Mouse (Mus musculus) hindbrain, embryonic 16.5 days (tissue): ENCODE results near the gene Rnf113a2. TPM values are rescaled to one million over a fixed set of nuclear protein-coding genes. Genes with fewer than 3 reads are reported as not detected.

ENCODE experiments used
- ATAC-seq: fragments of 200-750 bp; cut with Nextera tagmentation; 2 replicates; pipeline ENCODE4 v1.8.0; 2017; ENCODE audit warnings: moderate TSS enrichment, moderate library complexity
- H3K27ac ChIP-seq: fragments of 300-500 bp; sonication (generic); 2 replicates; pipeline ENCODE4 v1.5.1; 2014; ENCODE audit warnings: low read depth, mild to moderate bottlenecking, control low read depth, low read length, moderate library complexity
- H3K27me3 ChIP-seq: fragments of 300-500 bp; sonication (generic); replicated peaks from 2 replicates; pipeline ENCODE4 v1.6.1; 2014; ENCODE audit warnings: low read length; ENCODE audit not compliant: control insufficient read depth, insufficient read depth
- H3K36me3 ChIP-seq: fragments of 300-500 bp; sonication (generic); 2 replicates; pipeline ENCODE4 v1.6.1; 2014; ENCODE audit warnings: mild to moderate bottlenecking, low read length, moderate library complexity, mixed read lengths; ENCODE audit not compliant: control insufficient read depth, insufficient read depth
- H3K4me1 ChIP-seq: fragments of 300-500 bp; sonication (generic); 2 replicates; pipeline ENCODE4 v1.6.1; 2014; ENCODE audit warnings: low read depth, low read length; ENCODE audit not compliant: control insufficient read depth, insufficient read depth
- H3K4me2 ChIP-seq: fragments of 300-500 bp; sonication (generic); 2 replicates; pipeline ENCODE4 v1.6.1; 2014; ENCODE audit warnings: mild to moderate bottlenecking, low read length, control low read depth, moderate library complexity
- H3K4me3 ChIP-seq: fragments of 300-500 bp; sonication (generic); 2 replicates; pipeline ENCODE4 v1.5.1; 2014; ENCODE audit warnings: mild to moderate bottlenecking, low read length, control low read depth, moderate library complexity
- H3K9ac ChIP-seq: fragments of 300-500 bp; sonication (generic); 2 replicates; pipeline ENCODE4 v1.6.1; 2014; ENCODE audit warnings: low read depth, mild to moderate bottlenecking, control low read depth, low read length, moderate library complexity
- H3K9me3 ChIP-seq: fragments of 300-500 bp; sonication (generic); 2 replicates; pipeline ENCODE4 v1.6.1; 2014; ENCODE audit warnings: mild to moderate bottlenecking, low read length, moderate library complexity; ENCODE audit not compliant: control insufficient read depth
- WGBS: fragments of 180-500 bp; shearing (Covaris S2); extraction: QIAGEN DNeasy Blood & Tissue Kit; methylation state at CpG from one replicate; pipeline ENCODE4 v1.1.7; 2014; 5-methylcytosine and 5-hydroxymethylcytosine counted together
- polyA plus RNA-seq: library from polyadenylated mRNA; unstranded; fragments of >200 nt; fragmentation: Nextera tagmentation; extraction: Ambion mirVana; gene quantifications from 2 replicates; pipeline ENCODE4 v1.2.1, GENCODE M21; 2015

Rnf113a2 gene
- 21.3 and 23.5 TPM in 2 replicates for polyA plus RNA-seq

DNA sequence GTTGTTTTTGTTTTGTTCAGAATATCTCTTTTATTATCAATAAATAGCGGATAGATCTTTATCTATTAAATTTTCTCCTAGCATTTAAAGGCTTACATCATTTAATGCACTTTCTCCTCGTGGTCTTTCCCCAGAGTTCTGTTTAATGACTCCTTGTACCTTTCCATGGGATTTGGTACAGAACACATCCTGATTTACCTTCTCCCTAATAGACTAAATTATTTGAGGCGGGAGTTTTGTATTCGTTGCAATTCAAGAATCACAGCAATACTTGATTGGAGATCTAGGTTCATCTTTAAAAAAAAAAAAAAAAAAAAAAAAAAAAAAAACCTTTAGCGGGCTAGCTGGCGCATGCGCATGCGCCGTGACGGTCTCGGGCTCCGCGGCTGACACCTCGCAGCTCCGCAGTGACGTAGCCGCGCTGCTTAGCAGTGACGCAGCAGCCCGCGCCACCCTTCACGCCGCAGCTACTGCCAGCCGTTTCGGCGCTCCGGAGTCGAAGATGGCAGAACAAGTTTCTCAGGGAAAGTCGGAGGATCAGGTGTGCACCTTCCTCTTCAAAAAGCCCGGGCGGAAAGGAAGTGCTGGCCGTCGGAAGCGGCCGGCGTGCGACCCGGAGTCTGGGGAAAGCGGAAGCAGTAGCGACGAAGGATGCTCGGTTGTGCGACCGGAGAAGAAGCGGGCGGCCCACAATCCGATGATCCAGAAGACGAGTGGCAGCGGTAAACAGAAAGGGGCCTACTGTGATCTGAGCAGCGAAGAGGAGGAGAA, at the start of gene Rnf113a2:
Gene Rnf113a2 (plus strand): TSS at position 363 of the 771 bp plus-strand sequence.
- peak within 1 kb of the TSS; percentile 66 for H3K4me3 ChIP-seq
- no peaks in the 10 kb centered on the region for H3K27me3 ChIP-seq
- H3K27ac ChIP-seq: peak within 1 kb of the TSS; percentile 81
- H3K4me2 ChIP-seq: peak within 1 kb of the TSS; percentile 83
- H3K4me1 ChIP-seq: peaks cover 5% of the 10 kb centered on the region
- H3K36me3 ChIP-seq: no peaks in the 10 kb centered on the region; the same call in 1 of the 2 replicates
- no peaks in the 10 kb centered on the region for H3K9me3 ChIP-seq
- 3% methylated on average over 50 of the region's 50 CpGs for WGBS
- peak within 1 kb of the TSS; percentile 77 for H3K9ac ChIP-seq
- ATAC-seq: peak; percentile 95

- Histone ChIP-seq H3K36me3 (peaks cover 52% of the 10 kb centered on the region), H3K27ac (no peak overlapping the region), H3K4me3 (no peak overlapping the region), H3K9ac (no peak overlapping the region), H3K4me2 (no peak overlapping the region), H3K4me1 (no peaks in the 10 kb centered on the region), H3K9me3 (no peaks in the 10 kb centered on the region), H3K27me3 (no peaks in the 10 kb centered on the region)
- no peak for ATAC-seq
- 94% methylated on average over 5 of the region's 5 CpGs for WGBS
Observed at GRCm38 (mm10) chr12:84371647-84372046, 45.3 kb upstream of the Rnf113a2 start.

- WGBS: 78% methylated on average over 6 of the region's 6 CpGs
- H3K9ac ChIP-seq: no peak overlapping the region
- no peak for ATAC-seq
Observed at GRCm38 (mm10) chr12:84373831-84374481, 43.0 kb upstream of the Rnf113a2 start.

GRCm38 (mm10) chr12:84382369-84382768, 34.6 kb upstream of the Rnf113a2 start:
- no peak overlapping the region for H3K27ac ChIP-seq
- no peak overlapping the region for H3K4me3 ChIP-seq
- peaks cover 2% of the 10 kb centered on the region; the same call in 1 of the 2 replicates for H3K36me3 ChIP-seq
- no peaks in the 10 kb centered on the region for H3K27me3 ChIP-seq
- 86% methylated on average over 4 of the region's 4 CpGs for whole genome bisulfite sequencing
- ATAC-seq: no peak
- H3K4me1 ChIP-seq: no peaks in the 10 kb centered on the region
- no peak overlapping the region for H3K4me2 ChIP-seq
- H3K9me3 ChIP-seq: no peaks in the 10 kb centered on the region
- no peak overlapping the region for H3K9ac ChIP-seq

More at GRCm38 (mm10) chr12:84373831-84374481, 43.0 kb upstream of the Rnf113a2 start:
- H3K9me3 ChIP-seq: no peaks in the 10 kb centered on the region
- no peak overlapping the region for H3K4me2 ChIP-seq
- H3K4me1 ChIP-seq: no peaks in the 10 kb centered on the region
- no peaks in the 10 kb centered on the region for H3K27me3 ChIP-seq
- H3K27ac ChIP-seq: no peak overlapping the region
- peaks cover 40% of the 10 kb centered on the region for H3K36me3 ChIP-seq
- H3K4me3 ChIP-seq: no peak overlapping the region

- no peaks in the 10 kb centered on the region for H3K4me1 ChIP-seq
- no peak overlapping the region for H3K27ac ChIP-seq
- no peak overlapping the region for H3K9ac ChIP-seq
- 57% methylated on average over 5 of the region's 5 CpGs for whole genome bisulfite sequencing
- no peaks in the 10 kb centered on the region for H3K27me3 ChIP-seq
- H3K4me2 ChIP-seq: no peak overlapping the region
- no peaks in the 10 kb centered on the region for H3K9me3 ChIP-seq
- no peak overlapping the region for H3K4me3 ChIP-seq
- ATAC-seq: 0 out of 2 replicates have a peak, but pooled peaks have one; percentile 40
- no peaks in the 10 kb centered on the region; the same call in none of the 2 replicates for H3K36me3 ChIP-seq
Observed at GRCm38 (mm10) chr12:84384644-84385081, 32.3 kb upstream of the Rnf113a2 start.

- Histone ChIP-seq H3K9ac (no peak overlapping the region), H3K27ac (no peak overlapping the region), H3K4me2 (no peak overlapping the region), H3K4me1 (no peaks in the 10 kb centered on the region), H3K4me3 (no peak overlapping the region), H3K27me3 (no peaks in the 10 kb centered on the region), H3K9me3 (no peaks in the 10 kb centered on the region), H3K36me3 (no peaks in the 10 kb centered on the region; the same call in none of the 2 replicates)
- 98% methylated on average over 4 of the region's 4 CpGs for WGBS
- ATAC-seq: no peak
Observed at GRCm38 (mm10) chr12:84385408-84385807, 31.6 kb upstream of the Rnf113a2 start.

DNA sequence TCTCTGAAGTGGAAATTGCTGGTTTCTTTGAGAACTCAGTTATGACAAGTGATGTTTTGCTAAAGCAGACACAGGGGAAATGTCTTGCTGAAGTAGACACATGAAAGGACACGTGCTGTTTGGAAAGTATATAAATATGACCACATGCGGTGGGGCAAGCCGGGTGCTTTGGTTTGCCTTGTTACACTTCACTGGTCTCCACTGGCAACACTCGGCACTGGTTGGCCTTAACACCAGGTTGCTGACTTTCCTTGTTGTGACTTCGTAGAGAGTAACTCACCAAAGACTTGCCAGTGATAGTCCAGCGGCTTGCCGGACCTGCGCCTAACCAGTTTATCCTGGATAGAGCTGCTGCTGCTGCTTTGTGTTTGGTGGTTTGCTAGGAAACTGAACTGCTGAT, 28.9 kb upstream of the Rnf113a2 start:
- H3K9ac ChIP-seq: no peak overlapping the region
- no peak overlapping the region for H3K27ac ChIP-seq
- H3K4me3 ChIP-seq: no peak overlapping the region
- H3K9me3 ChIP-seq: no peaks in the 10 kb centered on the region
- no peaks in the 10 kb centered on the region for H3K27me3 ChIP-seq
- ATAC-seq: no peak
- no peaks in the 10 kb centered on the region for H3K4me1 ChIP-seq
- no peaks in the 10 kb centered on the region; the same call in none of the 2 replicates for H3K36me3 ChIP-seq
- 76% methylated on average over 8 of the region's 8 CpGs for WGBS
- H3K4me2 ChIP-seq: no peak overlapping the region

GRCm38 (mm10) chr12:84388774-84389400, 28.1 kb upstream of the Rnf113a2 start:
- no peak overlapping the region for H3K9ac ChIP-seq
- H3K27me3 ChIP-seq: no peaks in the 10 kb centered on the region
- no peak overlapping the region for H3K27ac ChIP-seq
- H3K4me2 ChIP-seq: no peak overlapping the region
- WGBS: 78% methylated on average over 14 of the region's 14 CpGs
- H3K4me1 ChIP-seq: no peaks in the 10 kb centered on the region
- no peaks in the 10 kb centered on the region; the same call in none of the 2 replicates for H3K36me3 ChIP-seq
- H3K9me3 ChIP-seq: no peaks in the 10 kb centered on the region
- no peak overlapping the region for H3K4me3 ChIP-seq
- no peak for ATAC-seq

DNA sequence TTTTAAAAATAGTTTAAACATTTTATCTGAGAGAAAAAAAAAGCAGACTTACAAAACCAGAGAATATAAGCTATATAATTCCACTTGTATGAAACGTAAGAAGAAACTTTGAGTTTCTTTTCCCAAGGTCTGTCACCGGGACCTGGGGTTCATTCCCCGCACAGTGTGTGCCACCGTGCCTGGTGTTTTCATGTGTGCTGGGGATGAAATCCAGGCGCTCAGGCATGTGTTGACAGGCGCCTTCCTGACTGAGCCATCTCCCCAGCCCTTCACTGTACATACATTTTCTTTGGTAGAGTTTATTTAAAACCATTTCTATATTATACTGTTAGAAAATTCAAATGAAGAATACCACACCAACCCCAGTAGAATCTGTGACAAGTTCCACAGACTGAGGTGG, 26.7 kb upstream of the Rnf113a2 start:
- ATAC-seq: no peak
- Histone ChIP-seq H3K36me3 (no peaks in the 10 kb centered on the region; the same call in 1 of the 2 replicates), H3K27ac (no peak overlapping the region)

More for the DNA sequence above, 26.7 kb upstream of the Rnf113a2 start:
- no peaks in the 10 kb centered on the region for H3K4me1 ChIP-seq
- 88% methylated on average over 6 of the region's 6 CpGs for WGBS
- H3K9me3 ChIP-seq: no peaks in the 10 kb centered on the region
- H3K9ac ChIP-seq: no peak overlapping the region
- no peaks in the 10 kb centered on the region for H3K27me3 ChIP-seq
- H3K4me3 ChIP-seq: no peak overlapping the region
- no peak overlapping the region for H3K4me2 ChIP-seq
